Mouse (Mus musculus) monocyte, adult 5-6 weeks (primary cell): ENCODE results near the gene Spdl1. TPM values are rescaled to one million over a fixed set of nuclear protein-coding genes. Genes with fewer than 3 reads are reported as not detected.
A peak's percentile ranks its signal among the peaks of the same experiment; 100 is the strongest.
"Not testable (repeated sequence)": the region's sequence is repeated elsewhere in the genome, so short reads cannot be mapped to it uniquely, and the experiment has no call there.

ENCODE experiments used
- ATAC-seq: fragments of 153-309, 156-312 bp; replicated peaks from 2 replicates; pipeline ENCODE4 v1.8.0; 2017; ENCODE audit warnings: mild to moderate bottlenecking; ENCODE audit not compliant: low TSS enrichment, insufficient number of reproducible peaks, severe bottlenecking, poor library complexity, low FRiP score
- total RNA-seq: library from RNA; stranded (forward); fragments of 200-1000, 200-491, 200-594 nt; gene quantifications from 3 replicates; pipeline ENCODE4 v1.2.3, GENCODE M21; 2017

Gene Spdl1
- total RNA-seq, 1 experiment from 2014 or later, result 3.4 TPM

GRCm38 (mm10) chr11:34824791-34825190 is 8.7 kb downstream of the Spdl1 start:
- ATAC-seq, result no peak

- 0 out of 2 replicates have a peak, but pooled peaks have one; percentile 22 for ATAC-seq
These were observed 18.7 kb downstream of the Spdl1 start for GRCm38 (mm10) chr11:34814767-34815166.

- no peak for ATAC-seq
These were observed 19.1 kb downstream of the Spdl1 start for GRCm38 (mm10) chr11:34814319-34814718.

- not testable (repeated sequence) for ATAC-seq
These were observed 28.4 kb downstream of the Spdl1 start for GRCm38 (mm10) chr11:34805026-34805425.

GRCm38 (mm10) chr11:34798066-34798465 is 35.4 kb downstream of the Spdl1 start:
- not testable (repeated sequence) for ATAC-seq

- ATAC-seq, result peak; percentile 83
These were observed 37.3 kb downstream of the Spdl1 start for GRCm38 (mm10) chr11:34796097-34796496.

GRCm38 (mm10) chr11:34791872-34792271 is 41.6 kb downstream of the Spdl1 start:
- ATAC-seq, result peak; percentile 56; the same call in 1 of the 2 replicates

- ATAC-seq, result no peak
These were observed 48.6 kb downstream of the Spdl1 start for GRCm38 (mm10) chr11:34784864-34785263.

GRCm38 (mm10) chr11:34783587-34784043 is 49.8 kb downstream of the Spdl1 start, which contains the start of gene Dock2:
TSS of gene Dock2 (minus strand) at chr11:34783892.
- peak; percentile 77 for ATAC-seq

- ATAC-seq, result peak; percentile 79
These were observed 50.7 kb downstream of the Spdl1 start for GRCm38 (mm10) chr11:34782516-34783430.

GRCm38 (mm10) chr11:34780786-34781185 is 52.7 kb downstream of the Spdl1 start:
- no peak for ATAC-seq

- no peak for ATAC-seq
These were observed 53.5 kb downstream of the Spdl1 start for GRCm38 (mm10) chr11:34779966-34780365.

- peak; percentile 37 for ATAC-seq
These were observed 55.1 kb downstream of the Spdl1 start for GRCm38 (mm10) chr11:34778351-34778750.

- ATAC-seq, result no peak
These were observed 55.9 kb downstream of the Spdl1 start for GRCm38 (mm10) chr11:34777529-34777928.

- ATAC-seq, result no peak
These were observed 57.4 kb downstream of the Spdl1 start for GRCm38 (mm10) chr11:34776054-34776453.

- no peak for ATAC-seq
These were observed 58.8 kb downstream of the Spdl1 start for GRCm38 (mm10) chr11:34774636-34775035.

- peak; percentile 44 for ATAC-seq
These were observed 60.0 kb downstream of the Spdl1 start for GRCm38 (mm10) chr11:34773304-34773895.

GRCm38 (mm10) chr11:34771221-34771986 is 62.0 kb downstream of the Spdl1 start:
- peak; percentile 80 for ATAC-seq

- ATAC-seq, result no peak
These were observed 62.8 kb downstream of the Spdl1 start for GRCm38 (mm10) chr11:34770666-34771065.
